12 mouse cellular contexts compared by ENCODE assay signal in the genomic region with DNA sequence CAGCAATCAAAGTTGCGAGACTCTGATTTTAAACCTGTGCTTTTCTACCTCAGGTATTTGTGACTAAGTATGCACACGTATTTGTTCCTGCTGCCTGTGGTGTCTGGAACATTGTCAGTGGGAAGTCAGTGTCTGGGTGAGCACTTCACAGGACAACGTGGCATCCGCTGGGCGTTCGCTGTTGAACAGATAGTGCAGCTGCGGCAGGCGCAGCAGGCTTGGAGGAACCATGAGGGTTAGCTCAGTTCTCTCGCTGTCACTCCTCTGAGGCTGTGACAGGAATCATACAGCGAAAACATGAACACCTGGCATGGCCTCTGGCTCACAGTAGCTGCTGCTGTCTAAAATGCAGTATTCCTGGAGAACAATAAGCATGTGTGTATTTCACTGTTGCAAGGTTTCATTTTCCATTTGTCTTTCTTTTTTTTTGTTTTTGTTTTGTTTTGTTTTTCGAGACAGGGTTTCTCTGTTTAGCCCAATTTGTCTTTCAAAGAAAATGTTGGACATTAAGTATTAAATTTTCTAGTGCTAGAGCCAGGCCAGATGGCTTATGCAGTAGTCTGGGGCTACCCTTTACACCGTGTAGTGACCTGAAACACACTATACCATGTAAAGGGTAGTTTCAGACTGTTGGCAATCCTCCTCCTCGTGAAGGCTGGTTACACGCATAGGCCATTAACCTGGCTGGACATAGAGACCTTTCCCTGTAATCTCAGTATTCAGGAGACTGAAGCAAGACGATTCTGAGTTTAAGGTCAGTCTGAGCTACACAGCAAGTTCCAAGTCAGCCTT. TPM values are rescaled to one million over a fixed set of nuclear protein-coding genes. Genes with fewer than 3 reads are reported as not detected.
A peak's percentile ranks its signal among the peaks of the same experiment; 100 is the strongest.
DNase-seq lines count a peak whose midpoint lies in the region; ATAC-seq and TF ChIP-seq lines count a peak whose summit lies in the region.
"Had no signal": no experiment of that assay in that cellular context is flagged by ENCODE, and none has a peak within 500 bp of the region (broad histone marks: within the 10 kb centered on the region; RNA-seq: fewer than 3 reads in every experiment).

No protein-coding gene starts in this region.

- no peak overlapping the region for H3K4me3 ChIP-seq in heart, embryonic 16.5 days (ENCODE audit: low read length)
- H3K4me3 ChIP-seq in hindbrain, postnatal 0 days (ENCODE audit: low read length) = no peak overlapping the region
- H3K4me3 ChIP-seq: heart, embryonic 12.5 days had no signal

- H3K9ac ChIP-seq in heart, embryonic 16.5 days (ENCODE audit: low read length) = no peak overlapping the region; the same call in 1 of the 2 replicates
- no peak overlapping the region for H3K9ac ChIP-seq in hindbrain, postnatal 0 days (replicated peaks; ENCODE audit: low read length)
- H3K9ac ChIP-seq: heart, embryonic 12.5 days had no signal

- WGBS in heart, embryonic 16.5 days = 67% methylated on average over 15 of the region's 15 CpGs
- 77% methylated on average over 15 of the region's 15 CpGs for WGBS in hindbrain, postnatal 0 days

- no peaks in the 10 kb centered on the region for H3K27me3 ChIP-seq in heart, embryonic 16.5 days (ENCODE audit: control insufficient read depth, insufficient read depth, low read length)
- H3K27me3 ChIP-seq in hindbrain, postnatal 0 days (ENCODE audit: insufficient read depth, low read length) = no peaks in the 10 kb centered on the region
- H3K27me3 ChIP-seq: heart, embryonic 12.5 days had no signal

- DNase-seq in heart, adult 9 months (ENCODE audit: low spot score in 2 of 2) = no peak
- DNase-seq in spleen, postnatal 36 days (ENCODE audit: low spot score in 2 of 2) = peak; percentile 32 to 38
- no peak for DNase-seq in spleen, postnatal 14 days (ENCODE audit: low spot score in 2 of 2)
- DNase-seq in hindbrain, postnatal 0 days (ENCODE audit: low spot score) = no peak
- peak; percentile 66 to 78 for DNase-seq in thymus, postnatal 36 days
- DNase-seq in right cerebral cortex, adult 18-20 months = no peak
- DNase-seq in embryo, embryonic 10.5 days (ENCODE audit: low spot score) = no peak
- DNase-seq: adrenal gland, adult 2 months; layer of hippocampus, postnatal 36 days; right cerebral cortex, postnatal 14 days had no signal

- H3K27ac ChIP-seq in heart, embryonic 16.5 days (ENCODE audit: low read length) = peak overlapping the region; percentile 57
- H3K27ac ChIP-seq in hindbrain, postnatal 0 days = 0 out of 2 replicates have a peak overlapping the region, but pooled peaks have one; percentile 32

- H3K36me3 ChIP-seq in heart, embryonic 16.5 days (ENCODE audit: control insufficient read depth, insufficient read depth) = peaks cover 7% of the 10 kb centered on the region
- no peaks in the 10 kb centered on the region for H3K36me3 ChIP-seq in hindbrain, postnatal 0 days (ENCODE audit: insufficient read depth, low read length)

- H3K9me3 ChIP-seq in heart, embryonic 16.5 days (replicated peaks; ENCODE audit: control insufficient read depth, low read length) = no peaks in the 10 kb centered on the region
- H3K9me3 ChIP-seq in hindbrain, postnatal 0 days (ENCODE audit: low read length) = no peaks in the 10 kb centered on the region
- H3K9me3 ChIP-seq: heart, embryonic 12.5 days had no signal

- peak; percentile 65 for ATAC-seq in heart, embryonic 16.5 days (replicated peaks; ENCODE audit: extremely low read depth, insufficient read depth, low FRiP score)
- ATAC-seq in hindbrain, postnatal 0 days = 0 out of 2 replicates have a peak, but pooled peaks have one; percentile 28

- H3K4me2 ChIP-seq in heart, embryonic 16.5 days (ENCODE audit: low read depth, low read length) = no peak overlapping the region
- H3K4me2 ChIP-seq in hindbrain, postnatal 0 days (ENCODE audit: low read depth, low read length) = no peak overlapping the region
- H3K4me2 ChIP-seq: heart, embryonic 12.5 days had no signal

- H3K4me1 ChIP-seq in heart, embryonic 16.5 days (ENCODE audit: control insufficient read depth, insufficient read depth, low read length) = peaks cover 17% of the 10 kb centered on the region
- no peaks in the 10 kb centered on the region for H3K4me1 ChIP-seq in hindbrain, postnatal 0 days (ENCODE audit: insufficient read depth, low read length)

- TF ChIP-seq CTCF in hindbrain, postnatal 0 days (IDR thresholded peaks at IDR 0.05; ENCODE audit: low read depth) = no peak

RNA-seq across cellular contexts. Expression of gene Tmem123, which starts 20.2 kb away (rescaled TPM):
- polyA plus RNA-seq in heart, embryonic 16.5 days (2015; fragmentation: Nextera tagmentation; extraction: Ambion mirVana) = 89.0 and 104 TPM in 2 replicates
- 20.9 and 24.7 TPM in 2 replicates for total RNA-seq in hindbrain, postnatal 0 days (2014; rRNA removed)
- polyA plus RNA-seq in hindbrain, postnatal 0 days (2015; fragmentation: Nextera tagmentation; extraction: Ambion mirVana) = 18.8 and 18.9 TPM in 2 replicates

RNA-seq across cellular contexts. Expression of gene Birc2, which starts 52.8 kb away (rescaled TPM):
- 27.9 and 29.7 TPM in 2 replicates for polyA plus RNA-seq in heart, embryonic 16.5 days (2015; fragmentation: Nextera tagmentation; extraction: Ambion mirVana)
- 27.0 and 33.7 TPM in 2 replicates for total RNA-seq in hindbrain, postnatal 0 days (2014; rRNA removed)
- 28.8 and 29.5 TPM in 2 replicates for polyA plus RNA-seq in hindbrain, postnatal 0 days (2015; fragmentation: Nextera tagmentation; extraction: Ambion mirVana)

Comparison
In these comparisons a context has a peak if more than half of its experiments do, and no peak if none do; other contexts are left out.
1. DNase-seq: peak in spleen, postnatal 36 days (2 of 2) and thymus, postnatal 36 days (2 of 2); none in heart, adult 9 months (0 of 2), spleen, postnatal 14 days (0 of 2), hindbrain, postnatal 0 days (single experiment), right cerebral cortex, adult 18-20 months (single experiment) and embryo, embryonic 10.5 days (single experiment).